Mouse (Mus musculus): ENCODE measurements around the gene Hipk1. TPM values are rescaled to one million over a fixed set of nuclear protein-coding genes. Genes with fewer than 3 reads are reported as not detected.

The Hipk1 gene
- polyA plus RNA-seq, 1 experiment from 2014 or later = 13.8 TPM

GRCm38 (mm10) chr3:103827548-103827947, 36.2 kb upstream of the Hipk1 start:
- H3K27ac ChIP-seq (ENCODE audit: low read length) = no peak overlapping the region
- H3K36me3 ChIP-seq (ENCODE audit: insufficient read depth, low read length) = 0 out of 2 replicates have a peak, but pooled peaks cover 3% of the 10 kb centered on the region
- H3K4me1 ChIP-seq (ENCODE audit: insufficient read depth, low read depth, low read length) = no peaks in the 10 kb centered on the region
- no peak overlapping the region for H3K4me2 ChIP-seq (replicated peaks; ENCODE audit: low read depth, low read length)
- DNase-seq (ENCODE audit: low spot score) (no peak), ATAC-seq (no peak)
- H3K9ac ChIP-seq (replicated peaks; ENCODE audit: low read depth) = no peak overlapping the region
- no peaks in the 10 kb centered on the region for H3K9me3 ChIP-seq (ENCODE audit: low read length)
- no peaks in the 10 kb centered on the region for H3K27me3 ChIP-seq (replicated peaks; ENCODE audit: insufficient read depth, low read length)
- no peak for TF ChIP-seq EP300 (IDR thresholded peaks at IDR 0.05)
- TF ChIP-seq CTCF (IDR thresholded peaks at IDR 0.05) = peak; percentile 35; the same call in 1 of the 2 replicates
- H3K4me3 ChIP-seq (ENCODE audit: low read depth, low read length) = no peak overlapping the region

- H3K27ac ChIP-seq (ENCODE audit: low read length) = no peak overlapping the region
- no peak overlapping the region for H3K4me3 ChIP-seq (ENCODE audit: low read depth, low read length)
- H3K27me3 ChIP-seq (replicated peaks; ENCODE audit: insufficient read depth, low read length) = no peaks in the 10 kb centered on the region
- ATAC-seq (no peak), DNase-seq (ENCODE audit: low spot score) (no peak)
- H3K9me3 ChIP-seq (ENCODE audit: low read length) = no peaks in the 10 kb centered on the region
- WGBS = 85% methylated on average over 6 of the region's 6 CpGs
- TF ChIP-seq CTCF (IDR thresholded peaks at IDR 0.05) (no peak), EP300 (IDR thresholded peaks at IDR 0.05) (no peak)
- H3K4me2 ChIP-seq (replicated peaks; ENCODE audit: low read depth, low read length) = no peak overlapping the region
- peaks cover 7% of the 10 kb centered on the region; the same call in 1 of the 2 replicates for H3K4me1 ChIP-seq (ENCODE audit: insufficient read depth, low read depth, low read length)
- H3K9ac ChIP-seq (replicated peaks; ENCODE audit: low read depth) = no peak overlapping the region
- H3K36me3 ChIP-seq (ENCODE audit: insufficient read depth, low read length) = peaks cover 9% of the 10 kb centered on the region
Observed at GRCm38 (mm10) chr3:103810967-103811366, 19.6 kb upstream of the Hipk1 start.

- DNase-seq (ENCODE audit: low spot score) (peak; percentile 50), ATAC-seq (peak; percentile 43)
- H3K27ac ChIP-seq (ENCODE audit: low read length) = peak overlapping the region; percentile 99
- peak overlapping the region; percentile 75 for H3K4me2 ChIP-seq (replicated peaks; ENCODE audit: low read depth, low read length)
- no peaks in the 10 kb centered on the region for H3K27me3 ChIP-seq (replicated peaks; ENCODE audit: insufficient read depth, low read length)
- WGBS = under 1% methylated on average over 13 of the region's 14 CpGs
- H3K9ac ChIP-seq (replicated peaks; ENCODE audit: low read depth) = peak overlapping the region; percentile 91
- H3K4me3 ChIP-seq (ENCODE audit: low read depth, low read length) = peak overlapping the region; percentile 72
- TF ChIP-seq CTCF (IDR thresholded peaks at IDR 0.05) (no peak), EP300 (IDR thresholded peaks at IDR 0.05) (no peak)
- H3K4me1 ChIP-seq (ENCODE audit: insufficient read depth, low read depth, low read length) = peaks cover 7% of the 10 kb centered on the region; the same call in 1 of the 2 replicates
- H3K36me3 ChIP-seq (ENCODE audit: insufficient read depth, low read length) = peaks cover 5% of the 10 kb centered on the region
- H3K9me3 ChIP-seq (ENCODE audit: low read length) = no peaks in the 10 kb centered on the region
Observed at GRCm38 (mm10) chr3:103809799-103810150, 18.4 kb upstream of the Hipk1 start.

GRCm38 (mm10) chr3:103808891-103809798, 17.8 kb upstream of the Hipk1 start, which contains the start of the genes Dclre1b, Ap4b1 and Gm43064:
Gene Dclre1b (minus strand): TSS chr3:103809444.
Gene Ap4b1 (plus strand): TSS chr3:103809520.
Gene Gm43064 (plus strand): TSS chr3:103809573.
- under 1% methylated on average over 55 of the region's 70 CpGs for WGBS
- H3K9ac ChIP-seq (replicated peaks; ENCODE audit: low read depth) = peak within 1 kb of the TSS; percentile 91
- H3K4me1 ChIP-seq (ENCODE audit: insufficient read depth, low read depth, low read length) = peaks cover 7% of the 10 kb centered on the region; the same call in 1 of the 2 replicates
- peak within 1 kb of the TSS; percentile 72 for H3K4me3 ChIP-seq (ENCODE audit: low read depth, low read length)
- H3K27ac ChIP-seq (ENCODE audit: low read length) = peak within 1 kb of the TSS; percentile 99
- H3K9me3 ChIP-seq (ENCODE audit: low read length) = no peaks in the 10 kb centered on the region
- DNase-seq (ENCODE audit: low spot score) = peak; percentile 96
- peak within 1 kb of the TSS; percentile 75 for H3K4me2 ChIP-seq (replicated peaks; ENCODE audit: low read depth, low read length)
- H3K36me3 ChIP-seq (ENCODE audit: insufficient read depth, low read length) = peaks cover 4% of the 10 kb centered on the region; the same call in 1 of the 2 replicates
- TF ChIP-seq CTCF (IDR thresholded peaks at IDR 0.05) (0 out of 2 replicates have a peak, but pooled peaks have one; percentile 1), EP300 (IDR thresholded peaks at IDR 0.05) (no peak)
- no peaks in the 10 kb centered on the region for H3K27me3 ChIP-seq (replicated peaks; ENCODE audit: insufficient read depth, low read length)
- peak; percentile 96 for ATAC-seq

- WGBS = 60% methylated on average over 1 of the region's 1 CpGs
- ATAC-seq (no peak), DNase-seq (ENCODE audit: low spot score) (peak; percentile 73)
- H3K9me3 ChIP-seq (ENCODE audit: low read length) = no peaks in the 10 kb centered on the region
- peaks cover 20% of the 10 kb centered on the region for H3K4me1 ChIP-seq (ENCODE audit: insufficient read depth, low read depth, low read length)
- H3K27me3 ChIP-seq (replicated peaks; ENCODE audit: insufficient read depth, low read length) = no peaks in the 10 kb centered on the region
- no peak overlapping the region for H3K4me2 ChIP-seq (replicated peaks; ENCODE audit: low read depth, low read length)
- no peaks in the 10 kb centered on the region for H3K36me3 ChIP-seq (ENCODE audit: insufficient read depth, low read length)
- H3K4me3 ChIP-seq (ENCODE audit: low read depth, low read length) = no peak overlapping the region
- peak overlapping the region; percentile 26; the same call in 1 of the 2 replicates for H3K27ac ChIP-seq (ENCODE audit: low read length)
- TF ChIP-seq CTCF (IDR thresholded peaks at IDR 0.05) (no peak), EP300 (IDR thresholded peaks at IDR 0.05) (peak; percentile 30; the same call in 1 of the 2 replicates)
- no peak overlapping the region for H3K9ac ChIP-seq (replicated peaks; ENCODE audit: low read depth)
Observed at GRCm38 (mm10) chr3:103805671-103806070, 14.3 kb upstream of the Hipk1 start.

GRCm38 (mm10) chr3:103802861-103803260, 11.5 kb upstream of the Hipk1 start:
- H3K27me3 ChIP-seq (replicated peaks; ENCODE audit: insufficient read depth, low read length) = no peaks in the 10 kb centered on the region
- 70% methylated on average over 8 of the region's 8 CpGs for WGBS
- no peak overlapping the region for H3K4me2 ChIP-seq (replicated peaks; ENCODE audit: low read depth, low read length)
- no peak overlapping the region for H3K9ac ChIP-seq (replicated peaks; ENCODE audit: low read depth)
- H3K4me3 ChIP-seq (ENCODE audit: low read depth, low read length) = no peak overlapping the region
- ATAC-seq = no peak
- DNase-seq (ENCODE audit: low spot score) = no peak
- no peaks in the 10 kb centered on the region for H3K36me3 ChIP-seq (ENCODE audit: insufficient read depth, low read length)
- peaks cover 13% of the 10 kb centered on the region for H3K4me1 ChIP-seq (ENCODE audit: insufficient read depth, low read depth, low read length)
- H3K9me3 ChIP-seq (ENCODE audit: low read length) = no peaks in the 10 kb centered on the region
- no peak for TF ChIP-seq EP300 (IDR thresholded peaks at IDR 0.05)
- no peak for TF ChIP-seq CTCF (IDR thresholded peaks at IDR 0.05)
- peak overlapping the region; percentile 90 for H3K27ac ChIP-seq (ENCODE audit: low read length)
